Mouse (Mus musculus) forebrain, embryonic 14.5 days (tissue): ENCODE data around the gene Scamp5. TPM values are rescaled to one million over a fixed set of nuclear protein-coding genes. Genes with fewer than 3 reads are reported as not detected.

Source experiments
- polyA plus RNA-seq: library from polyadenylated mRNA; unstranded; fragments of >200 nt; fragmentation: Nextera tagmentation; extraction: Ambion mirVana; gene quantifications from 2 replicates; pipeline ENCODE4 v1.2.1, GENCODE M21; 2014

Gene Scamp5
- polyA plus RNA-seq, 1 experiment from 2014 or later = 73.9 TPM

Other genes with a start within 250 kb of the Scamp5 start
- not detected in 2 replicates for gene Trcg1, start 231.5 kb downstream of the Scamp5 start, polyA plus RNA-seq
- 3.9 and 5.2 TPM in 2 replicates for gene 1700017B05Rik, start 205.4 kb downstream of the Scamp5 start, polyA plus RNA-seq
- gene Ppcdc, start 27.9 kb downstream of the Scamp5 start, polyA plus RNA-seq = 19.2 and 21.0 TPM in 2 replicates
- 18.5 and 20.4 TPM in 2 replicates for gene Rpp25, start 36.0 kb upstream of the Scamp5 start, polyA plus RNA-seq
- 791 and 827 TPM in 2 replicates for gene Cox5a, start 53.2 kb upstream of the Scamp5 start, polyA plus RNA-seq
- gene Fam219b, start 69.5 kb upstream of the Scamp5 start, polyA plus RNA-seq = 20.4 and 23.6 TPM in 2 replicates
- gene Mpi, start 84.7 kb upstream of the Scamp5 start, polyA plus RNA-seq = 46.1 and 47.5 TPM in 2 replicates
- 55.5 and 56.4 TPM in 2 replicates for gene Scamp2, start 92.9 kb upstream of the Scamp5 start, polyA plus RNA-seq
- gene Ulk3, start 121.4 kb upstream of the Scamp5 start, polyA plus RNA-seq = 5.2 and 10.8 TPM in 2 replicates
- 0.34 and 0.36 TPM in 2 replicates for gene Cplx3, start 138.2 kb upstream of the Scamp5 start, polyA plus RNA-seq
- gene Lman1l, start 152.7 kb upstream of the Scamp5 start, polyA plus RNA-seq = not detected in 2 replicates
- 29.2 and 29.3 TPM in 2 replicates for gene Csk, start 185.6 kb upstream of the Scamp5 start, polyA plus RNA-seq
- not detected in 2 replicates for gene Cyp1a2, start 215.6 kb upstream of the Scamp5 start, polyA plus RNA-seq
- 0.19 TPM in 1 of 2 replicates, not detected in the other for gene Cyp1a1, start 219.9 kb upstream of the Scamp5 start, polyA plus RNA-seq
- gene Edc3, start 240.5 kb upstream of the Scamp5 start, polyA plus RNA-seq = 27.5 and 28.9 TPM in 2 replicates